Mouse (Mus musculus) forebrain, embryonic 10.5 days (tissue): ENCODE measurements around the gene Wbp1. TPM values are rescaled to one million over a fixed set of nuclear protein-coding genes. Genes with fewer than 3 reads are reported as not detected.

Experiments
- DNase-seq: peaks from one replicate; pipeline ENCODE4 v3.0.0-alpha.2; 2017; ENCODE audit warnings: low spot score; ENCODE audit errors: extremely low spot score
- H3K27ac ChIP-seq: fragments of 300-500 bp; sonication (generic); 2 replicates; pipeline ENCODE4 v1.5.1; 2016; ENCODE audit warnings: mild to moderate bottlenecking
- H3K27me3 ChIP-seq: fragments of 300-500 bp; sonication (generic); 2 replicates; pipeline ENCODE4 v1.6.1; 2016; ENCODE audit warnings: mild to moderate bottlenecking; ENCODE audit not compliant: poor library complexity, severe bottlenecking
- H3K36me3 ChIP-seq: fragments of 300-500 bp; sonication (generic); replicated peaks from 2 replicates; pipeline ENCODE4 v1.6.1; 2016; ENCODE audit warnings: mild to moderate bottlenecking, moderate library complexity
- H3K4me1 ChIP-seq: fragments of 300-500 bp; sonication (generic); 2 replicates; pipeline ENCODE4 v1.6.1; 2016
- H3K4me3 ChIP-seq: fragments of 300-500 bp; sonication (generic); 2 replicates; pipeline ENCODE4 v1.5.1; 2016; ENCODE audit warnings: mild to moderate bottlenecking, moderate library complexity
- H3K9me3 ChIP-seq: fragments of 300-500 bp; sonication (generic); 2 replicates; pipeline ENCODE4 v1.6.1; 2016; ENCODE audit warnings: mild to moderate bottlenecking, moderate library complexity
- WGBS: fragments of 180-500 bp; shearing (Covaris S2); methylation state at CpG from one replicate; pipeline ENCODE4 v1.1.7; 2016; 5-methylcytosine and 5-hydroxymethylcytosine counted together
- polyA plus RNA-seq: library from polyadenylated mRNA; unstranded; fragments of >200 nt; fragmentation: Nextera tagmentation; extraction: Ambion mirVana; gene quantifications from 2 replicates; pipeline ENCODE4 v1.2.1, GENCODE M21; 2016

Wbp1 gene
- polyA plus RNA-seq, 1 experiment from 2014 or later: 137 TPM

DNA sequence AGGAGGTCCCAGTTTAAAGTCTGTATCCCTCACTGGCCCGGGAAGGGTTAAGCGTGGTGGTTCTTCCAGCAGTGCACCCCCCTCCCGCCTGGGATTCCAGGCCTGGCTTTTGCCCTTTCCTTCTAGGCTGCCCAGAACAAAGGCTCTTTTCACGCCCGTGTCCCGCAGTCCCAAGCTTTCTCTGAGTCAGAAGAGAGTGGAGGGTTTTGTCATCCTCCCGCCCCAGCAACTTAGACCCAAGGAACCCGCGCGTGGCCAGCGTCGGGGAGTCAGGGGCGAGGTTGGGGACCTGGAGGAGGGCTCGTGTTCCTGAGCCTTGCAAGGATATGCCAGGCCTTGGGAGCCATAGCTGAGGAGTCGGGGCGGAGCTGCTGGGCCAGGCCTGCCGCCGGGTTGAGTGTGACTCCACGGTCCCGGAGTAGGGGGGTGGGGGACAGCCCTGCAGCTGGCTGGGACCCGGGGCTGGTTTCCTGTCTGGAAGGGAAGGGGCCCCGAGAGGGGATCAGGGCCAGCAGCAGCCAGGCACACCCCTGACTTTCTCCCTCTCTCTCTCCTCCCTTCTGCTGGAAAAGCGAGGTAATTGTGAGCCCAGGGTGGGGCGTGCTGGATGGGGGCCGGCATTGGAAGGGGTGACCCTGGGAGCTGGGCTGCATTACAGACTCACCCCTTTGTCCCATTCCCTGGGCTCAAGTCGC lies 15.7 kb upstream of the Wbp1 start:
- peak; percentile 87 for DNase-seq
- Histone ChIP-seq H3K27me3 (peaks cover 45% of the 10 kb centered on the region), H3K27ac (peak overlapping the region; percentile 97), H3K4me3 (peak overlapping the region; percentile 64), H3K9me3 (no peaks in the 10 kb centered on the region), H3K4me1 (peaks cover 78% of the 10 kb centered on the region), H3K36me3 (peaks cover 9% of the 10 kb centered on the region)
- under 1% methylated on average over 26 of the region's 26 CpGs for WGBS

DNA sequence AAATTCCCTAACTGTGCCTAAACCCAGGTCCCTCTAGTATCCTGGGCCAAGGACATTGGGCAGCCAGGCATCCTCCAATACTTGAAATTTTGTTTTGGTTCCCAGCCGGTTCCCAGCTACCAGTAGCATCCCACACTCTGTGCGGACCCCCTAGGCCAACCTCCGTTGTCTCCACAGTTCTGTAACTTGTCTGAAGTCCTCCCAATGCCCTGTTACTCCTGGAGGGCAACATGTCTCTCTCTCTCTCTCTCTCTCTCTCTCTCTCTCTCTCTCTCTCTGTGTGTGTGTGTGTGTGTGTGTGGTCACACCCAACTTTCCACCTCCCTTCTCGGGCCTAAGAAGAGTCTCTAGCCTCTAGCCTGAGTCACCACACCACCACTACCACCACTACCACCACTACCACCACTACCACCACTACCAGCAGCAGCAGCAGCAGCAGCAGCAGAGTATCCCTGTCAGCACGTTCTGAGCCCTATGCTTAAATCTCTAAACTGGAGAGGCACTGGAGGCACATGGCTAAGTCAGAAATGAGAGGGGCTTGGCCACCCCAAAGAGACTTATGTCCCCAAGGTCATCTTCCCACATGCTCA lies 15.0 kb upstream of the Wbp1 start:
- Histone ChIP-seq H3K27me3 (peaks cover 38% of the 10 kb centered on the region), H3K9me3 (no peaks in the 10 kb centered on the region), H3K36me3 (peaks cover 9% of the 10 kb centered on the region), H3K27ac (peak overlapping the region; percentile 97), H3K4me1 (peaks cover 71% of the 10 kb centered on the region), H3K4me3 (peak overlapping the region; percentile 64)
- no peak for DNase-seq
- 10% methylated on average over 5 of the region's 5 CpGs for WGBS

DNA sequence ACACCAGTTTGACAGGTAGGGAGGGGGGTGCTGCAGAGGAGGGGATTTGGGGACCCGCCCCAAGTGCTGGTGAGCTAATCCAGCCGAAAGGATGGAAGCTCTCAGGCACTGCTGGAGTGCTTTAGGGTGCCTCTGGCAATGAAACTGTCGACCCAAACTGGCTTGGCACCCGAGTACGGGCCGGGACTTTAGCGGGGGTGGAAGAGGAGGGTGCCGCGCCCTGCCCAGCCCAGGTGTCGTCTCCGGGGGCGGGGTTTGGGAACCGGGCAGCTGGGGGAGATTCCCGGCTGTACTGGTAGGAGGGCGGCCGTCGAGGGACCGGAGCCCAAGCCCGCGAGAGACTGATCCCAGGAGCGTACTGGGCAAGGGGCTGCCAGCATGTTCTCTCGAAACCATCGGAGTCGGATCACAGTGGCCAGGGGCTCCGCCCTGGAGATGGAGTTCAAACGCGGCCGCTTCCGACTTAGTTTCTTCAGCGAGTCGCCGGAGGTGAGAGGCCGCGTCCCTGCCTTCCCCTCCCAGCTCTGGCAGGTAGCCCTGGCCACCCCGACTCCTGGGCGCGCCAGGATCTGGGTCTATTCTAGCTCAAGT lies 14.3 kb upstream of the Wbp1 start:
- WGBS: 2% methylated on average over 37 of the region's 37 CpGs
- H3K27ac ChIP-seq: peak overlapping the region; percentile 97
- peaks cover 64% of the 10 kb centered on the region for H3K4me1 ChIP-seq
- no peak for DNase-seq
- H3K27me3 ChIP-seq: peaks cover 31% of the 10 kb centered on the region
- H3K9me3 ChIP-seq: no peaks in the 10 kb centered on the region
- peaks cover 9% of the 10 kb centered on the region for H3K36me3 ChIP-seq
- H3K4me3 ChIP-seq: peak overlapping the region; percentile 64

DNA sequence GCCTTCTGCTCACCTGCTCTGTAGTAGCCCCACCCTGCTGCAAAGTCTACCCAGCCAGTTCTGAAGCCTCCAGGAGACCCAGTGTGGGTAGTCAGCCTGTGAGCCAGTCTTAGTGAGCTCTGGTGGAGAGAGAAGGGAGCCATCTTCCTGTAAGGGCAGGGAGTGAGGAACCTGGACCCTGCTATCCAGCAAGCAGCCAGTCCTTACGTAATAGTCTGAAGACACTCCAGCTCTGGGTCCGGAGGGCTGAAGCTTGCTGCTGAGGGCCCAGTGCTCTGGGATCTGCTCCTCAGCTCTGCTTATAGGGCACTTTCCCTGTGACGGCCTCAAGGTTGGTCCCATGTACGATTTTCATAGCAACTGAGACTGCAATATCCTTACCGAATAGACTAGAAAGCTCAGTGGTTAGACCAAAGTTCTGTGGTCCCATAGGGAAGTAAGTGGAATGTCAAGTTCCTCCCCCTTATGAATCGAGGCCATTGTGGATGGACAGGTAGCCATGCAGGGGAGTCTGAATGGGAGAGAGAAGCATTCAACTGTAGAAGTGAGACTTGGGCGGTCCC lies 13.7 kb upstream of the Wbp1 start, which contains the start of gene Rtkn:
Gene Rtkn, plus strand, starts transcription at position 513 of the 563 bp plus-strand sequence.
- H3K27ac ChIP-seq: peak within 1 kb of the TSS; percentile 97

DNA sequence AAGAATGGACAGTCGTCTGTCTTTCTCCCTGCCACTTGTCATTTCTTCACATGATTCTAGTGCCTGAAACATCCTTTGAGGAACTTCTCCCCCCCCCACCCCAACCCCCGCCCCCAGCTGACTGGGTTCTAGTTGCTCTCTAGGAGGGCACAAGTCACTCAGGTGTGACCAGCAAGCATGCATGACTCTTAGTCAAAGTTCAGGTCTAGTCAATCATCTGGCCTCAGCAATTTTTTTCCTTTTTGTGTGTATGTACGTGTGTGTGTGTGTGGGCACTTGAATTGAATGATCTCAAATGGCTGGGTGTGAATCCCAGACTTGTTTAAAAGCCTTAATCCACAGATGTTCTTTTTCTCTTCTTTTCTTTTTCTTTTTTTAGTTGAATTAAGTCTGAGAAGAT lies 12.9 kb upstream of the Wbp1 start:
- peaks cover 53% of the 10 kb centered on the region for H3K4me1 ChIP-seq
- peaks cover 30% of the 10 kb centered on the region for H3K27me3 ChIP-seq
- WGBS: 70% methylated on average over 3 of the region's 3 CpGs
- no peaks in the 10 kb centered on the region for H3K9me3 ChIP-seq
- DNase-seq: no peak
- H3K36me3 ChIP-seq: no peaks in the 10 kb centered on the region
- no peak overlapping the region for H3K27ac ChIP-seq
- no peak overlapping the region for H3K4me3 ChIP-seq

More for the DNA sequence above, 13.7 kb upstream of the Wbp1 start, which contains the start of gene Rtkn:
- no peaks in the 10 kb centered on the region for H3K9me3 ChIP-seq
- peaks cover 30% of the 10 kb centered on the region for H3K27me3 ChIP-seq
- WGBS: 54% methylated on average over 7 of the region's 7 CpGs
- peaks cover 61% of the 10 kb centered on the region for H3K4me1 ChIP-seq
- H3K36me3 ChIP-seq: peaks cover 7% of the 10 kb centered on the region
- no peak for DNase-seq
- H3K4me3 ChIP-seq: peak within 1 kb of the TSS; percentile 64

DNA sequence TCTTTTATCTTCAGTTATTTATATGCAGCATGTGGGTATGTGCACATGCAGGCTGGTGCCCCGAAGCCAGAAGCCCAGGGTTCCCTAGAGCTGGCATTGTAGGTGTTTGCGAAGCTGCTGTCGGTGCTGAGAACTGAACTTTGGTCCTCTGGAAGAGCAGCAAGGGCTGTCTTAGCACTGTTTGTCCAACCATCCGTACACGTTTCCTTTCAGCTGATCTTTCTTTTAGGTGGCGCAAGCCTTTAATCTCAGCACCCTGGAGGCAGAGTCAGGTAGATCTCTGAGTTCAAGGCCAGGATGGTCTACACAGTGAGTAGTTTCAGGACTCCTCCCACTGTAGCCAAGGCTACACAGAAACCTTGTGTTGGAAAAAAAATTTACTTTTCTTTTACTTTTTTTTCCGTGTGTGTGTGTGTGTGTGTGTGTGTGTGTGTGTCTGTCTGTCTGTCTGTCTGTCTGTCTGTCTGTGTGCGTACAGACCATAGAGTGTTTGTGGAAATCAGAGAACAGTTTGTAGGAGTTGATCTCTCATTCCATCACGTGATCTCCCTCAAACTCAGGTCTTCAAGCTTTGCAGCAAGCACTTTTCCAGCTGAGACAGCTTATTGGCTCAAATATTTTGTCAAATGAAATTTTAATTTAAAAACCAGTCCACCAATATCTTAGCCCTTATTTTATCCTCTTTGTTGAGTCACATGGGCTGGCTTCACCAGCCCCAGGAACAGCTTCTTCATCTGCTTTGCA lies 11.0 kb upstream of the Wbp1 start:
- Histone ChIP-seq H3K9me3 (no peaks in the 10 kb centered on the region), H3K4me1 (peaks cover 35% of the 10 kb centered on the region), H3K27me3 (peaks cover 30% of the 10 kb centered on the region), H3K36me3 (no peaks in the 10 kb centered on the region), H3K4me3 (no peak overlapping the region), H3K27ac (no peak overlapping the region)
- WGBS: 90% methylated on average over 9 of the region's 9 CpGs
- DNase-seq: no peak

DNA sequence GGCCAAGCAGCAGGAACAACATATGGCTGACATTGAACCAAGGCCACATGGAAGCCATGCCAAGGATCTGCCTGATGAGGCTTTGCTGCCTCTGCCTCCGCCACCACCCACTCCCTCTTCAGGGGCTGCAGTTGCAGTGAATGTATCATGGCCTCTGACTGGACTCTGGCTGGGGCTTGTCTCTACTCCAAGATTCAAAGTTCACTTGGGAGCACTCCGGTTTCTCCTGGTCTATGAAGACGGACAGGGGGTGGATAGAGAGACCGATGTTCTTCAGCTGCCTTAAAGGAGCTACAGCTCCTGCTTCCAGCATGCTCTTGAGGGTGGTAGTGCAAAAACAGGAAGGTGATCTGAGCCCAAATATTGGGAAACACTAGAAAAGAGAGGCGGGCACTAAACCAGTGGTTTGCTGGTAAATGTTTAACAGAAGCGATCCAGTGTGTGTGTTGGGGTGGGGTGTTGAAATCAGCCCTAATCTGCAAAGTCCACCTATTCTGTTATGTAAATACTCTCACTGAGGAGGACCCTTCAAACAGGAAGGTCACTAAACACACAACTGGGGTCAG lies 10.2 kb upstream of the Wbp1 start:
- Histone ChIP-seq H3K4me3 (no peak overlapping the region), H3K27ac (no peak overlapping the region), H3K4me1 (peaks cover 27% of the 10 kb centered on the region), H3K27me3 (peaks cover 29% of the 10 kb centered on the region), H3K36me3 (no peaks in the 10 kb centered on the region), H3K9me3 (no peaks in the 10 kb centered on the region)
- no peak for DNase-seq
- 87% methylated on average over 6 of the region's 6 CpGs for WGBS

DNA sequence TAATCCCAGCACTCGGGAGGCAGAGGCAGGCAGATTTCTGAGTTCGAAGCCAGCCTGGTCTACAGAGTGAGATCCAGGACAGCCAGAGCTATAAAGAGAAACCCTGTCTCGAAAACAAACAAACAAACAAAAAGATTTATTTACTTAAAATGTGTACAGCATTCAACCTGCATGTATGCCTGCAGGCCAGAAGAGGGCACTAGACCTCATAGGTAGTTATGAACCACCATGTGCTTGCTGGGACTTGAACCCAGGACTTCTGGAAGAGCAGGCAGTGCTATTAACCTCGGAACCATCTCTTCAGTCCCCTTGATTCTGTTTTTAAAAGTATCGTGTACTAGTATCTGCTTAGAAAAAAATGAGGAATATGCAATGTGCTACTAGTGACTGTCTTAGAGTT lies 6.1 kb upstream of the Wbp1 start:
- DNase-seq: no peak
- WGBS: 91% methylated on average over 5 of the region's 5 CpGs
- Histone ChIP-seq H3K4me3 (no peak overlapping the region), H3K9me3 (no peaks in the 10 kb centered on the region), H3K27me3 (no peaks in the 10 kb centered on the region), H3K27ac (no peak overlapping the region), H3K36me3 (peaks cover 9% of the 10 kb centered on the region; the same call in 1 of the 2 replicates), H3K4me1 (peaks cover 32% of the 10 kb centered on the region)

DNA sequence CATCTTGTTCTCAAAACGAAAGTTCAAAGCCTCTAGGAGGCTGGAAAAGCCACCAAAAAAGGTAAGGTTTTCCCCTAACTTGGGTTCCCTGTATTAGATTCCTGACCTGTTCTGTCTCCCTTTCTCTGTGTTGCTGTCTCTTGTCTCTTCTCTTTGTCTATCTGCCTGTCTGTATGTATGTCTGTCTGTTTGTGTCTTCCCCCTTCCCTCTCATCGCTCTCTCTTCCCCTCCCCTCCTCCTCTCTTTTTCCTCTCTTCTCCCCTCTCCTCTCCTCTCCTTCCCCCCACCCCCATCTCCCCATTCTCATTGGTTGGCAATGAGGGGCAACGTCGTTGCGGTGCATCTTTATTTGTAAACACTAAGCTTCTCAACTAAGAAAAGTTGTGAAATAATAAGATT lies 4.0 kb upstream of the Wbp1 start, which contains the start of gene Ino80b:
Gene Ino80b, minus strand, starts transcription at position 101 of the 400 bp plus-strand sequence.
- H3K36me3 ChIP-seq: peaks cover 9% of the 10 kb centered on the region; the same call in 1 of the 2 replicates
- H3K27ac ChIP-seq: peak within 1 kb of the TSS; percentile 91
- no peaks in the 10 kb centered on the region for H3K27me3 ChIP-seq
- peak within 1 kb of the TSS; percentile 67 for H3K4me3 ChIP-seq
- no peak for DNase-seq
- WGBS: 23% methylated on average over 5 of the region's 5 CpGs
- no peaks in the 10 kb centered on the region for H3K9me3 ChIP-seq
- peaks cover 45% of the 10 kb centered on the region for H3K4me1 ChIP-seq

DNA sequence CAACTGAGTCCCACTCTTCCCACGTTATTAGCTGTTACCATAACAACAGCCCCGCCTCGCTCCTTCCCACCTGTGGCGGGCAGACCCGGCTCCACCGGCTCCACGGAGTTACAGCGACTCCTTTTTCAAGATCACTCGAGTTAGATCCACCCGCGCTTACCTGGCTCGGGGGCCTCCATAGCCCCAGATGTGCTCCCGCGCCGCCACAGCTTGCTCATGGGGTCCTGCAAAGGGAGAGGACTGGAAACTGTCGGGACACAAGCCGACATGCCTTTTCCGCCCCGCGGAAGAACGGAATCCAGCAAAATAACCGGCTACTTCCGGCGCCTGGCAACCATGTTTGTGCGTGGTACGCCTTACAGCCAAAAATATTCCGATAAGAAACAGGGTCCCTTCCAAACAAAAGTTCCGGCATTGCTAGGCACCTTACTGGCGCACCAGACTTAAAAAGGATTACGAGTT lies 3.5 kb upstream of the Wbp1 start:
- H3K9me3 ChIP-seq: no peaks in the 10 kb centered on the region
- peak overlapping the region; percentile 91 for H3K27ac ChIP-seq
- H3K4me3 ChIP-seq: peak overlapping the region; percentile 67
- under 1% methylated on average over 30 of the region's 30 CpGs for WGBS
- H3K4me1 ChIP-seq: peaks cover 49% of the 10 kb centered on the region
- peaks cover 12% of the 10 kb centered on the region for H3K36me3 ChIP-seq
- DNase-seq: peak; percentile 92
- H3K27me3 ChIP-seq: no peaks in the 10 kb centered on the region

DNA sequence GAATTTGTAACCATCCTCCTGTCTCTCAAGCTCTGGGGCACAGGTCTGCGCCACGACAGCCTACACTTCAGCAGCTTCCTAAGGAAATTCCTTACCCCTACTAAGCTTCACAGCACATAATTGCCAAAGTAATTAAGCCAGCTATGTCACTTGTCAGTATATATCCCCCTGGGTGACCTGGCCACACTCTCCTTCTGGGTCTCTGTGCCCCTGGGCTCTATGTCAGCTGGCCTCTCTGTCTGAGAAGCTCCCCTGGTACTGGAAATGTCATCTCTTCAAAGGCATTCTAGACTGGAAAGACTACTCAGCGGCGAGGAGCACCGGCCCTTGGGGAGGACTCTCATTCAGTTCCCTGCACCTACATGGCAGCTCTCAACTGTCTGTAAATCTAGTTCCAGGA lies 1.6 kb upstream of the Wbp1 start:
- H3K27ac ChIP-seq: peak overlapping the region; percentile 98
- 88% methylated on average over 5 of the region's 5 CpGs for WGBS
- H3K9me3 ChIP-seq: no peaks in the 10 kb centered on the region
- H3K36me3 ChIP-seq: peaks cover 31% of the 10 kb centered on the region
- no peak for DNase-seq
- no peaks in the 10 kb centered on the region for H3K27me3 ChIP-seq
- peak overlapping the region; percentile 77 for H3K4me3 ChIP-seq
- H3K4me1 ChIP-seq: peaks cover 64% of the 10 kb centered on the region
